Mouse (Mus musculus): ENCODE measurements around the gene Aig1. TPM values are rescaled to one million over a fixed set of nuclear protein-coding genes. Genes with fewer than 3 reads are reported as not detected.

Aig1 gene
- total RNA-seq, 2 experiments from 2014 or later: 14.8 to 15.7 TPM

DNA sequence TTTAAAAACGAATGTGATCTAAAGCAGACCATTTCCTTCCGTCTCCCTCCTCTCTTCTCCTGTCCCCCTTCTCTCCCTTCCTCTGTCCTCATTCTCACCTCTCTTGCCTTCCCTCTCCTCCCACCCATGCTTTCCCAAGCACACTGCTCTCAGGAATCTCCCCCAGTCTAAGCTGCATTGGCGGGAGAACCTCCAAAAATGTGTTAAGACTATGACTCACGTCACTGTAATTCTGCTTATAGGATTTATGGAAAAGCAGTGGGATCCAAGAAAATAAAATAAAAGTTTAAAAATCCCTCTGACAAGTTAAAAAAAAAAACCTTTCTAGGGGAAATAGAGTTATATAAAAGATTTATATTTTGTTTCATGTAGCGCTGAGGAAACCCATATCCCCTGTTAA, 86.0 kb downstream of the Aig1 start:
- no peak for DNase-seq (ENCODE audit: low spot score)

DNA sequence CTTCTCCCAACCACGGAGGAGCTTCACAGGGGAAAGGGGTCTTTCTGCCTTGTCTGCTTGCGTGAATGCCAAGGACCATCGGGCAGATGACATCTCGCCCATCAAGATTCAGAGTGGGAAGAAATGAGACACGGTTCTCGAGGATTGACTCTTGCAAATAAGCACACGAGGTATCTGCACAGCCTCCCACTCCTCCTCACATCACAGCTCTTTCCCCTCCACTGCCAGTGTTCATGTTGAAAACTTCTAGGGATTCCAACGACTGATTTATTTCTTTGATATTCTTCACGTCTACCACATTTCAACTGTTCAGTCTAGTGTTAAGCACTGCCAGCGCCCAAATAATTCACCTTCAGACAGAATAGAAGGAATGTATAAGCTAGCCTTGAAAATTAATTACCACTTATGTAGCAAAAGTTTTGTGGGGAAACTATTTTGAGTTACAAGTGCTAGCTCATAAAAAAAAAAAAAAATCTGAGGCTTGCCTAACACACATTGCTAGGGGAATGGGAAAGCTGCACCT, 86.5 kb downstream of the Aig1 start:
- DNase-seq (ENCODE audit: low spot score): no peak

DNA sequence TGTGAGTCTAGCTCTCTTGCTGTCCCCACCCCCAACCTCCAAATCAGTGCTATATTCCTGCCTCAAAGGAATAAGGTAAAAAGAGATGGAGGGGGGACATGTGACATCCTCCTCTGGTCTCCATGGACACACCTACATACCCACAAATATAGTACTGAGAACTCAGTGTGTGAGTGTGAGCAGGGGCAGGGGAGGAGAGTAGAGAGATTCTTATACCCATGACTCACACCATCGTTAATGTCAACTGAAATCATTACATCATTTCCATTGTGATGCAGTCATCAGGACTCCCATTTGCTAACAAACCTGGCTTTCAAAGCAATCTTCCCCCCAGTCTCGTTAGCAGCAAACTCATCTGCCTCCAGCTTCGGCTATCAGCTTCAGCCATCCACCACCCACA, 92.8 kb downstream of the Aig1 start:
- no peak for DNase-seq (ENCODE audit: low spot score)

DNA sequence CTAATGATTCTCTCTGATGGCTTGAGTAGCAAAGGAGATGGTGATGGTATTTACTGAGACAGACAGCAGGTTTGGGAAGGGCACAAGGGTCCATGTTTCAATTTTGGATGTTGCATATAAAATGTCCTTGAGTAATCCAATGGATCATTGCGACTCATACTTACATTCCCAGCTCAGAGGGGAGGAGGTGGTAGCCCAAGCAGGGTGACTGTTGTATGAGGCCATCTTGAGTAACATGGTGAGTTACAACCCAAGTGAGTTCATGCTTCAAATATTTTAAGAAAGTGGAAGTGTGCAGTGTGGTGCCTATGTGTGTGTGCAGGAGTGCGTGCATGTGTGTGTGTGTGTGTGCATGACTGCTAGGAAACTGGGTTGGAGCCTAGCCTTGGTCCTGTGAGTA, 93.4 kb downstream of the Aig1 start:
- DNase-seq (ENCODE audit: low spot score): no peak

DNA sequence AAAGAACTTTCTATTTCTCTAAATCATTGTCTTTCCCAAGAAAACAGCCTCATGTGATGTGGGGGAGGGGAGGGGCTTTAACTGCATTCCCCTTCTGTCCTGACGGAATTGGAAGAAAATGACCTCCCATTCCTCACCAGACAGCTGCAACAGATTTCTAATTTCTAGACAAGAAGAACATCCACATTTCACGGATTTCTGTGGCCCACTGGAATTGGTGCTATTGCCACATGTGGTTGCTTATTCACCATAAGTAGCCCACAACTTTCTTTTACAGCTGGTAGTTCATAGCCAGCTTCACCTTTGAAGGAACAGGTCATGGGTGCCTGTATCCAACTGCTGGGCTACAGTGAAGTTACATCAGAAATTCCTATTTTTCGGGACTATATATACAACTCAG, 93.9 kb downstream of the Aig1 start:
- DNase-seq (ENCODE audit: low spot score): no peak

DNA sequence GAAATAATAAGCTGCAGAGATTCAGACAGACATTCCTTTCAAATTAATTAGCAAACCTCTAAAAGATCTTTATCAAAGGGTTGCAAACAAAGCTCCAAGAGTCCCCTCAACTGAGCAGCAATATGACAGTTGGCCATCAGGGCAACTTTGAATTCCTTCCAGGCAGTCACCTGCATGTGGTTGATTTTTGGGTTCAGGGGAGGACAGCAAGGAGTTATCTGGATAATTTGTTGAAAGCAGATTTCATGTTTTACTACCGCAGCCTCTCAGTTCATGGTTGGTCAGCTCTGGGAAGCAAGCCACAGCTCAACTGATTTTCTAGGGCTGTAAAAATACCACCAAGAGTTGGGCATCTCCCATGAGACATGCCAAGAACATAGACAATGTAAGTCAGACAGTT, 98.1 kb downstream of the Aig1 start:
- no peak for DNase-seq (ENCODE audit: low spot score)

DNA sequence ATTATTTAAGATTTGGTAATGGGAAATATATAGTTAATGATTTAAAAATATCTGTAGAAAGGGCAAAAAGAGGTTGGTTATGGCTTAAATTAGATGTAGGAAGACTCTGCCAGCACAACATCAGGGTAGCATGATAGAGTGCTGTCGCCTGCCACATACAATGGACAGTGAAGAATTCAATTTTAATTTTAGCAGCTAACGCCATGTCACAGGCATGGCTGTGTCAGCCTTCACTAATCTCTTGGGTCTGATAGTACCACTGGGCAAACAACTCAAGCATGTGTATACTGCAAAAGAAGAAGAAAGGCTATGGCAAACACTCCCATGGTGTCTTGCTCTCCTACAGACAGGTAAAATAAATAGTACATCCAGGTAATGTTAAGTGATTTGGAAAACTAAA, 99.0 kb downstream of the Aig1 start:
- no peak for DNase-seq (ENCODE audit: low spot score)

DNA sequence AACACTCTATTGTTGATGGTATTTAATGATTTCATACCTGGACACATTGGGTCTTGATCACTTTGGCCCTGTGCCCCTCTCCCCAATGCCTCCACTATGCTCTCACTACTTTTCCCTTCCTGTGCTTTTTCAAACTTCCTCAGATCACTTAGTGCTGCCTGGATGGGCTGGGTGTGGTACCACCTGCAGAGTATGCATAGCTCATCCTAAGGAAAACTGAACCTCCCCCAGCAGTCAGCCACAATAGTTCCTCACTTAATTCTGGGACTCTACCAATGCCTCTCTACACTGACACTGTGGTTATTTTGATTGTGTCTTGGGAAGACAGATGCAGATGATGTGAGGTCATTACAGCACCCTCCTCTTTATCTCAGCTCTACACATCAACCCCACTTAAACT, 99.9 kb downstream of the Aig1 start:
- no peak for DNase-seq (ENCODE audit: low spot score)

DNA sequence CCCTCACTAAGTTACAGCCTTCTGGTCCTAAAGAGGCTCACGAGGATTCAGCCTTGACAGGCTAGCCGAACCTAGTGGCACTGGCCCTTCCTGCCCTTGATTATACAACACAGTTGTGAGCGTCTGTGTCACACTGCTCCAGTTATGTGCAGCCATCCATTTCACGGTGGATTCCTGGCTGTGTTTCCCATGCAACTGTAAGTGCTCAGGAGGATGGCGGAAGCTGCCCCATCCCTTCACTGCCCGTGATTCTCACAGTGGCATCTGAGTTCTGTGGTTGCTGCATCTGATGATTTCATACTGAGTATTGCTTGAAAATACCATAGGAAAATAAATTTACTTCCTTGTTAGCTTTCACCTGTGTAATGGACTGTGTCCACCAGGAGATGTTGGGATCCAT, 101.7 kb downstream of the Aig1 start:
- no peak for DNase-seq (ENCODE audit: low spot score)

DNA sequence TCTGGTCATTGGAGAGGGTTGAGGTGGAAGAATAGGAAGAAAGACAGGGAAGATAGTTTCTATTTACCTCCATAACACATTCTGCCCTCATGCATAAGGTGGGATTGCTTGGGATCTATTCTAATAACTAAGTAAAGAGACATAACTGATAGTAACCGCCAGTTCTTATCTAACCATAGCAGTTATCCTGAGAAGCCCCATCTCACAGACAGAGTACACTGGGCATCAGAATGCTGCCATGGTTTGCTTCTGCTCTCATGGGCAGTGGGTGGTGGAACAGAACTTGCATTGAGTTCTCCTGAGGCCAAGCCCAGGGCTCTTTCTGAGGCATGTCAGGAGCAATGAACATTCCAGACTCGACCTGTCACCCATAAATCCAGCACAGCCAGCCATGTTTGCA, 105.6 kb downstream of the Aig1 start:
- no peak for DNase-seq (ENCODE audit: low spot score)

DNA sequence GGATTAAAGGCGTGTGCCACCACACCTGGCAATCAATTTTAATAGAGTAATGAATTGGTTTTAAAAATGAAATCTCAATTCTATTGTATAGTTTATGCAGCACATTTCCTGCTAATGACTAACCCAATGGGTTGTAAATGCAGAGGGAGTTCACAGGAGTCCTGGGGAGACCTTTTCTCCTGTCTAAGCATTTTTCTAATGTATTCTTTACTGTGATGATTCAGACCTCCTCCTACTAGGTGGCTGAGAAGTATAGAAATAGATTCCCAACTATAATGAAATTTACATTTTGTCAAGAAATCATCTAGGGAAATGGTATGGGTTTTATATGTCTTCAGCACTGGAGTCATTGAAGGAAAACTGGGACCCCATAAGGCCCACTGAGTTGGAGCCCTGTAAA, 114.1 kb downstream of the Aig1 start:
- no peak for DNase-seq (ENCODE audit: low spot score)

DNA sequence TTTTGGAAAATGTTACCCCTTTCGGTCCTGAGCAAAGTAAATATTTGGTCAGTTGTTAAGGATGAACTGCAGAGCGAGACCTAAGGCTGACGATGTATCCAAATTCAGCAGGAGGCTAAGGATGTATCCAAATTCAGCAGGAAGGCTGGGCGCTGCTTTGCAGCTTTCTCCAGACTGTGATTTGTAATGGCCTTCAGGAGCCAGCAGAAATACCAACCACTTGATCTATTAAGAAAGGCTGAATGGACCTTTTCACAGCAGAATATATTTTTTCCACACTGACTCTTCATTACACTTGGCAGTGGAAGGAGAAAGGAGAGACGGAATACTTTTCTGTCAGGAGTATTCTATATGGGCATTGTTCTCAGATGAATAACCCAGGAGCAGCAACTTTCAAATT, 115.0 kb downstream of the Aig1 start:
- no peak for DNase-seq (ENCODE audit: low spot score)

DNA sequence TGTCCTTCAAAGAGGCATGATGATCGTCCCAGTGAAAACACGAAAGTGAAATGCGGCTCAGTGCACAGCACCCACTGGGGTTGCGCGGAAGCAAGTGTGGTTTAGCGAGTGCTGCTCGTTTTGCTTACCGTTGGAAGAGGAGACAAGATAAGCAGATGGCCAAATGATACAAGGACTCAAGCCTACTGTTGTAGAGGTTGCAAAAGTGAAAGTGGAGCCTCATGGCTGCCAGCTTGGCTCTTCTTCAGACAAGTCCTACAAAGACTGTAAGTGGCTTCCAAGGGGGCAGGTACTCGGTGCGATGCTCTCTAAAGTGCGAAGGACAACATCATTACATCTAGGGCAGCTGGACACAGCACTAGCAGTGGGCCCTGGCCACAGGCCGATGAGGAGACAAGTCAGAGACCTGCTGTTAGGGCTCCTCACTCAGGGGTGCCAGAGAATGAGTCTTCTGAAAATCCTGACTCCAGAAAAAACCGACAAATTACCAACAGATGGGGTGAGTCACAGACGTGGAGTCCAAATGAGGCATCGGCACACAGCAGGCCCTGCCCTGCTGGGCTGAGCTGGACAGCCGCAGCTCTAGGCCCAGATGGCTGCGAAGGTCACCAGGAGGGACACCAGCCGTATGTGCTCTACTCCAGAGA, 129.2 kb downstream of the Aig1 start:
- DNase-seq (ENCODE audit: low spot score): peak; percentile 56

DNA sequence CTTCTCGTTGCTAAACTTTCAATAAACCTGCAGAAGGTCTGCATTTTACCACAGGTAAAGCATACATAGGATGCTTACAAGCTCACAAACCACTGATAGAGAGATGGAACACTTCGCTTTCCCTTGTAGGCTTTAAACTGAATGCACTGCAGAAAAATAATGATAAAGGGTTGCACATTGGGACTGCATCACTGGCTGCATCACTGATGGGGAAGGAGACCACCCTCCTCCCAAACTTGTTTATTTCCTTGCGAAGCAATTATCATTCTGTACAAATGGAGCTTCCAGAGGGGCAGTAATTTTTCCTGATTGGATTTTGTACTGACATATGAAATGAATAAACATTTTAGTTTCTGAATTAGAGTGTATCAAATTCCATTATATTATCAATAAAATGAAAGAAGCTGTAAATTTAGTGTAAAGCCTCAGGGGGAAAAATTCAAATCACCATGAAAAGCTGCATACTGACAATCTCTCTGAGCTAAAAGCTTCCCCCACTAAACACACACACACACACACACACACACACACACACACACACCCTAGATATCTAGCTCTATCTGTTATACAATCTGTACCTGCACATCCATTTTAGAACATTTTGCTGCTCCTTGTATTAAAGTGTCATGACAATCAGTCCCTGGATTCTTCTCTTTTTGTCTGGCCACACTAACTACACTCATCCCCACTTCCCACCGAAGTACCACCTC, 138.6 kb downstream of the Aig1 start:
- no peak for DNase-seq (ENCODE audit: low spot score)

DNA sequence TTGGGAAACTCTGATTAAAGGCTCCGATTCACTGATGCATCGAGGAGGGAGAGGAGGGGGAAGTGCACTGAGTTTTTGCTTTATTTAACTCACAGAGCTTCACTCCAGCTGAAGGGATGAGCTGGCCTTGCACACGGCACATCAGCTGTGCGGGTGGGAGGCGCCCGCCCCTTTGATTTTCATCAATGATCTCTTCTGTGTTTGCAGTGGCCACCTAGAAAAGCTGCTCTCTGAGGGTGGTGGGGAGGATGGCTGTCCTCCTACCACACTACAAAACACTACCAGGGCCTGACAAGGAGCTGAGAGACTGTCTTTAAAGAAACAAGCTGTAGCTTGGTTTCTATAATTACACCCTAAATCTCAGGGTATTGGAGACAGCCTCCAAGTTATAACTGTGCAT, 141.1 kb downstream of the Aig1 start:
- no peak for DNase-seq (ENCODE audit: low spot score)

DNA sequence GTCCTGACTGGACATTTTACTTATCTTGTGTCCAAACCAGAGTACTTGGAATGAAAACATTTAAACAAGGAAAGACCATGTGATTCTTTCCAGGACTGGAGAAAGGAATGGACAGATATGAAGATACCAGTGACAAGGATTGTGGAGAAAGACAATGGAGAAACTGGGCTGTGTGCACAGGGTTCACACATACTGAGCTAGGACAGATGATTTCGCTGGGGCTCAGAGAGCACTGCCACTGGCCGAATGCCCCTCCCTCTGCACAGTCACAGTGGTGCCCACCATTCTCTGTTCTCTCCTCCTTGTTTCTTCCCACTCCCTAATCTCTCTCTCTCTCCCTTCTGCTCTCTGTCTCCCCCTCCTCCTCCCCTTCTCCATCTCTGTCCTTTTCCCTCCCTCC, 142.6 kb downstream of the Aig1 start:
- DNase-seq (ENCODE audit: low spot score): no peak

DNA sequence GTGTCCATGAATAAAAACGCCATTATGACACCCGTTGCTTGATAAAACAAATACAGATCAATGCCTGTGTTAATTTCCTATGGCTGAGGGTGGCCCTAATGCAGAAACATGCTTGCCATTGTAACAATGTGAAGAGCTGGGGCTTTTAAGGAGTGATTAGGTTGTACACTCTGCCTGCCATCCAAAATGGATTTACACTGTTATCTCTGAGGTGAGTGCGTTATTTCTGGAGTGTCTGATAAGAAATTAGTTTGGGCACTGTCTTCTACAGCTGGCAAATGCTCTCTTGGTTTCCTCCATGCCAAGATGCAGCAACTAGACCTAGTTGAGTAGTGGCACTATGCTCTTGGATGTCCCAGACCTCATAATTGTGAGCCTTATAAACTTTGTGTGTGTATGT, 143.5 kb downstream of the Aig1 start:
- no peak for DNase-seq (ENCODE audit: low spot score)

DNA sequence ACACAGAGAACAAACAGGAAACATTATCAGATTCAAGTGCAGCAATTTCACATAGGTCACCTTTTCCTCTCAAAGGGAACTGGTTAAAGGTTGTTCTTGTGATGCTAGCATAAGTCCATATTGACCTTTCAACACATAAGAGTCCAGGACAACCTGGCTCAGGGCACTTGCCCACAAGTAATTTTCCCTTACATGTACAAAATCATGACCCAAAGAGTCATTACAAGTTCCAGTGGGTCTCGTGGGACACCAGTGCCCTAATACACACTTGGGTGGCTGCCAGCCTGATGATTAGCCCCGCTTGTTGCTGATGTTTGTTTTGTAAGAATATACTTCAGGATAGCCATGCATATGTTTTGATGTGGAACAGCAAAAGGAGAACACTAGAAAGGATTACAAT, 152.6 kb downstream of the Aig1 start:
- no peak for DNase-seq (ENCODE audit: low spot score)

DNA sequence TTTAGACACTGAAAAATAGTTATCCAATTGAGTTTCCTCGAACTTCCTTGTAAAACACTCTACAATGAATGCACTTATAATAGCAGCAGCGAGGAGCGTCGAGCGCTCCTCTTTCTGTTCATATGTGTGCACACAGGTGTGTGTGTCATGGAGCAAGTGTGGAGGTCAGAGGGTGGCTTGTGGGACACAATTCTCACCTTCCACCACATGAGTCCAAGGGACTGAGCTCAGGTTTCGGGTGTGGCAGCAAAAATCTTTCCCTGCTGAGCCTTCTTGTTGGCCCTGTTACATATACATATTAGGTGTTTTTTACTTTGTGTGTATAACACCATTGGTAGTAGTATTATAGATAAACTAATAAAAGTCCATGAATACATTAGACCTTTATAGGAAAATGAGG, 153.2 kb downstream of the Aig1 start:
- DNase-seq (ENCODE audit: low spot score): no peak

DNA sequence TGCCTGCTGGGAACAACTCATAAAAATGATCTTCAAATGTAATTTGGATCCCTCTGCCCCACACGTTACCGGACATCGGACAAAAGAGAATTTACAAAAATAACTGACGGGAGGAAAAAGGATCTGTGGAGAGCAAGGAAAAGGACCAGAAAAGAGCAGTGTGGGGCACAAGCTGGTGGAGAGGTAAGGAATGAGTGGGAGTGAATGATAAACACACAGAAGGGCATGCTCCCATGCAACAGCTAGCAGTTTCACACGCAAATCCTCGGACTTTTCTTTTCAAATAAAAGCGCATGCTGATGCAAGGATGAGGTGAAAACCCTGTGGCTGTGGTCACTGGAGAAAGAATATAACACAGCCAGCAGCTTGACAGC, 153.9 kb downstream of the Aig1 start:
- DNase-seq (ENCODE audit: low spot score): no peak

DNA sequence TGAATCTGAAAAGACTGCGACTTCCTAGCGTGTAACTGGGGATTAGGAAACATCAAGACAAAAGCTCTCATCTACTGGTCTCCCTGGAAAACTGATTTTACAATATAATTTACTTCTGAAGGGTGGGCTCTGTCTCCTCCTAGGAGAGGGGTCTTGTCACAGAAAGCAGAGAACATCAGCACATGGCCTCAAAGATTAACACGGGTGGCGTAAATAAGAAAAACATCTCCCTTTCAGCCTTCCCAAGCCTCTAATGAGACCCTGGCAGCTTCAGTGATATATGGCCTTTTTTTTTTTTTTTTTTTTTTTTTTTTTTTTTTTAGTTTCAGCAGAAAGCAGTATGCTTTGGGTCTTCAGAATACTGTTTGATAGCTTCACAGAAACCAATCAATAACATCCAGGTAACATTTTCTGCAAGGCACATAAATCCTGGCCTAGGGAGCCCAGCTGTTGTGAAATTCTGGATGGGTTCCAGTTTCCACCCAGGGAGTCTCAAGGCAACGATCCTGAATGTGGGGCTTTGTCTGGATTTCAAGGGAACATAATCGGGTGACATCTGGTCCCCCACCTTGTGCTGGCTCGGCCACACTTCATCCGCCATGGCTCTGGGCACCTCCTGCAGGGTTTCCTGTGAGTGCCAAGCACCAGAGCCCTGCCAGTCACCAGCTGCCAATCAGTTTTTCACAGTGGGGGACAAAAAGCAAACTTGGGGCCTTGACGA, 154.4 kb downstream of the Aig1 start:
- DNase-seq (ENCODE audit: low spot score): peak; percentile 15

DNA sequence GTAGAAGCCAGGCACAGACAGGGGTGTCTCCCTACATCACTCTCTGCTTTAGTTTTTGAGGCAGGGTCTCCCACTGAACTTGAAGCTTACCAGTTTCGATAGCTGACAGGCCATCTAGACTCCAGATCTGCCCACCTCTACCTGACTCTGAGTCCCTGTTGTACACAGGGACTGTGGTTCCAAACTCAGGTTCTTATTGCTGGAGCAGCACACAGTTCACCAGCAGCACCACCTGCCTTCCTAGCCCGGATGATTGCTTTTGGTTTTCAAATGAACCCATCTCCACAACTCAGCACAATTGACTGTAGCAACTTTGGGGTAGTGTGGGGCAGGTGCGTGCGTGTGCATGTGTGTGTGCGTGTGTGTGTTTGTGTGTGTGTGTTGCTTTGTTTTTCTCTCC, 155.1 kb downstream of the Aig1 start:
- DNase-seq (ENCODE audit: low spot score): no peak

DNA sequence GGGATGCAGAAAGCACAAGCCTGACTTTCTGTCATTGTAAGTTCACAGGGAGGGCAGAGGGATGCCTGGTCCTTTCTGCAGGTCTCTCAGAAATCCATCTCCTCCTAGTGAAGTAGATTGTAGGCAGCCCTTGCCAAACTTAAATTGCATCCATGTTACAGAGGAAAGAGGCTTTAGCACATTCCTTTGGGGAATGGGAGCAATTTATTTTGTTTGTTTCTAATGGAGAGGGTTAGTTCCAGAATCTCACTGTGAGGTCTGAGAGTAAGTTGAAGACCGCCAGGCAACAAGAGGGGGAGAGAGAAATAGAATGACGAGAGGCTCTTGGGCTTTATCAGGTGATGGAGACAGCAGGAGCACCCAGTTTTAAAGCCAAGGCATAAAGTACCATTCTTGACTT, 155.7 kb downstream of the Aig1 start:
- no peak for DNase-seq (ENCODE audit: low spot score)
